Mouse (Mus musculus) forebrain, embryonic 14.5 days (tissue): ENCODE measurements around the gene Zswim1. TPM values are rescaled to one million over a fixed set of nuclear protein-coding genes. Genes with fewer than 3 reads are reported as not detected.

Experiments used
- ATAC-seq: fragments of 200-750 bp; cut with Nextera tagmentation; 2 replicates; pipeline ENCODE4 v1.8.0; 2017; ENCODE audit warnings: mild to moderate bottlenecking, moderate library complexity
- DNase-seq: peaks from one replicate; pipeline ENCODE4 v3.0.0-alpha.2; 2015; ENCODE audit warnings: low spot score
- H3K27ac ChIP-seq: fragments of 300-500 bp; sonication (generic); 2 replicates; pipeline ENCODE4 v1.5.1; 2014; ENCODE audit warnings: low read depth, mild to moderate bottlenecking, control low read depth, low read length, moderate library complexity
- H3K27me3 ChIP-seq: fragments of 300-500 bp; sonication (generic); replicated peaks from 2 replicates; pipeline ENCODE4 v1.6.1; 2014; ENCODE audit warnings: low read length, control low read depth, mixed read lengths; ENCODE audit not compliant: control insufficient read depth, insufficient read depth
- H3K36me3 ChIP-seq: fragments of 300-500 bp; sonication (generic); 2 replicates; pipeline ENCODE4 v1.6.1; 2014; ENCODE audit warnings: low read length, control low read depth; ENCODE audit not compliant: control insufficient read depth, insufficient read depth
- H3K4me1 ChIP-seq: fragments of 300-500 bp; sonication (generic); 2 replicates; pipeline ENCODE4 v1.6.1; 2014; ENCODE audit warnings: antibody characterized with exemption, low read length, control low read depth; ENCODE audit not compliant: control insufficient read depth, insufficient read depth
- H3K4me2 ChIP-seq: fragments of 300-500 bp; sonication (generic); 2 replicates; pipeline ENCODE4 v1.6.1; 2014; ENCODE audit warnings: mild to moderate bottlenecking, control low read depth, low read length
- H3K4me3 ChIP-seq: fragments of 300-500 bp; sonication (generic); 2 replicates; pipeline ENCODE4 v1.5.1; 2014; ENCODE audit warnings: low read depth, low read length, control low read depth
- H3K9ac ChIP-seq: fragments of 300-500 bp; sonication (generic); 2 replicates; pipeline ENCODE4 v1.6.1; 2014; ENCODE audit warnings: mild to moderate bottlenecking, low read length, control low read depth, moderate library complexity
- H3K9me3 ChIP-seq: fragments of 300-500 bp; sonication (generic); replicated peaks from 2 replicates; pipeline ENCODE4 v1.6.1; 2016; ENCODE audit warnings: low read length, control low read depth, mixed read lengths; ENCODE audit not compliant: control insufficient read depth
- WGBS: fragments of 180-500 bp; shearing (Covaris S2); extraction: QIAGEN DNeasy Blood & Tissue Kit; methylation state at CpG from one replicate; pipeline ENCODE4 v1.1.7; 2014; 5-methylcytosine and 5-hydroxymethylcytosine counted together
- polyA plus RNA-seq: library from polyadenylated mRNA; unstranded; fragments of >200 nt; fragmentation: Nextera tagmentation; extraction: Ambion mirVana; gene quantifications from 2 replicates; pipeline ENCODE4 v1.2.1, GENCODE M21; 2014

Zswim1 gene
- polyA plus RNA-seq: 19.5 and 23.5 TPM in 2 replicates

DNA sequence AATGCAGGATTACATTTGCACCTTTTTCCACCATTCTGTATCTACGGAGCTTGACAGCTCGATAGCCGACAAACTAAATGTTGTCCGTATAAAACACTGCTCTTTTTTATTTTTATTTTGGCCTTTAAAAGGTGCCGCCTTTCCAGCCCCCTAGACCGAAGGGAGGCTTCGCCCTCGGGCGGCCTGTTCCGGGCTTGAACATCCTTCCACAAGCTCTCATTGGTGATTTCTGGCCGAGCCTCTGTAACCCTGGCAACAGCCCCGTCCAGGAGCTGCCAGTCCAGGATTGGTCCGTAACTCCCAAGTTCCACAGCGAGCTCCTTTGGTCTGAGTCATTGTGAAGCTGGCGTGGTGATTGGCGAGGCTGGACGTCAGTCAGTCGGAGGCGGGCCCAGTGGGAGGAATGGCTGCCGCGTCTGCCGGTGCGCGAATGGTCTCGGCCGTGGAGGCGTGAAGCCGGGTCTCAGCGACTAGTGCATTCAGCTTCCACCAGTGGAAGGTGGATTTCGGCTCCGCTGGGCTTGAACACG is at the start of gene Zswim1:
Zswim1 (plus strand) TSS at position 51 of the 530 bp plus-strand sequence.
- Histone ChIP-seq H3K4me3 (peak within 1 kb of the TSS; percentile 71), H3K9ac (peak within 1 kb of the TSS; percentile 77), H3K36me3 (peaks cover 50% of the 10 kb centered on the region), H3K27me3 (no peaks in the 10 kb centered on the region), H3K4me2 (peak within 1 kb of the TSS; percentile 58), H3K27ac (peak within 1 kb of the TSS; percentile 92), H3K4me1 (peaks cover 9% of the 10 kb centered on the region; the same call in 1 of the 2 replicates), H3K9me3 (no peaks in the 10 kb centered on the region)
- ATAC-seq (peak; percentile 100), DNase-seq (peak; percentile 99)
- WGBS: under 1% methylated on average over 32 of the region's 32 CpGs

- H3K4me3 ChIP-seq: no peak overlapping the region
- H3K4me2 ChIP-seq: no peak overlapping the region
- no peak overlapping the region for H3K9ac ChIP-seq
- WGBS: 78% methylated on average over 14 of the region's 14 CpGs
- H3K36me3 ChIP-seq: peaks cover 15% of the 10 kb centered on the region
- H3K27ac ChIP-seq: no peak overlapping the region
- no peaks in the 10 kb centered on the region for H3K27me3 ChIP-seq
- no peaks in the 10 kb centered on the region for H3K9me3 ChIP-seq
- H3K4me1 ChIP-seq: peaks cover 20% of the 10 kb centered on the region
- DNase-seq: no peak
- no peak for ATAC-seq
Observed at GRCm38 (mm10) chr2:164773229-164773988, 49.1 kb upstream of the Zswim1 start.

DNA sequence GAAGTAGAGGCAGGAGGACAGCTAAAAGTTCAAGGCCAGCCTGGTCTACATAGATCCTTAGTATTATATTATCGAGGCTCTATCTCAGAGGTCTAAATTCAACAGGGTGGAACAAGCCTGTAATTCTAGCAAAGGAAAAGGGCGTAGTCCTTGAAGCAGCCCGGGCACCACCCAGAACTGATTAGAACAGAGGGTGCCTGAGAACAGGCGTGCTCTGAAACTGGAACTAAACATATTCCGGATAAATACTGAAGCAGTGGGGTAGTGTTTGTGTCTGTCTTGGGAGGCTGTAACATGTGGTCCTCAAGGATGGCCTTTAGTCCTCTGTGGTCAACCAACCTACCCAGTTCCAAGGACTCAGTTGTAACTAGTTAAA is 48.5 kb upstream of the Zswim1 start:
- Histone ChIP-seq H3K9me3 (no peaks in the 10 kb centered on the region), H3K4me3 (no peak overlapping the region), H3K4me1 (peaks cover 20% of the 10 kb centered on the region), H3K27ac (no peak overlapping the region), H3K9ac (no peak overlapping the region), H3K27me3 (no peaks in the 10 kb centered on the region), H3K36me3 (peaks cover 15% of the 10 kb centered on the region), H3K4me2 (no peak overlapping the region)
- ATAC-seq (no peak), DNase-seq (no peak)
- WGBS: 88% methylated on average over 5 of the region's 5 CpGs

GRCm38 (mm10) chr2:164776130-164776529 is 46.4 kb upstream of the Zswim1 start:
- H3K9me3 ChIP-seq: no peaks in the 10 kb centered on the region
- DNase-seq: no peak
- no peak overlapping the region for H3K4me2 ChIP-seq
- ATAC-seq: no peak
- WGBS: 92% methylated on average over 6 of the region's 6 CpGs
- H3K4me3 ChIP-seq: no peak overlapping the region
- no peaks in the 10 kb centered on the region for H3K27me3 ChIP-seq
- H3K4me1 ChIP-seq: peaks cover 8% of the 10 kb centered on the region
- H3K27ac ChIP-seq: no peak overlapping the region
- H3K36me3 ChIP-seq: peaks cover 15% of the 10 kb centered on the region
- H3K9ac ChIP-seq: no peak overlapping the region

DNA sequence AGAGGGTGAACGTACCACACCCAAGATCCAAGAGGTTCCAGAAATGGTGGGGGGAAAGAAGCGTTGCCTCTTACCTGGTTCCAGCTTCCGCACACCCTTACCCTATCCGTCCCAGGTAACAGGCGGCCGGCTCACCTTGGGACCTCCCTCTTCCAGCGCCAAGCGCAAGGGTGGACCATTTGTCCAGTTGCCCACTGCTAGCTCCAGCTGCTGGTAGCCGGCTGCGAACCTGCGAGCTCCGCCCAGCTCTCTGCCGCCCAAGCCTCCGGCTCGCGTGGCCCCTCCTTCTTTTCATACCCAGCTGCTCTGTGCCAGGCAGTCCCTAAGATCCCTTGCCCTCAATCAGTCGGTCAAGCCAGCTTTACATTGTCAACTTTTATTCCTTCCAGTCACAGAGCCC is 45.7 kb upstream of the Zswim1 start:
- DNase-seq (no peak), ATAC-seq (no peak)
- H3K9me3 ChIP-seq: no peaks in the 10 kb centered on the region
- H3K36me3 ChIP-seq: peaks cover 10% of the 10 kb centered on the region
- 69% methylated on average over 17 of the region's 17 CpGs for WGBS
- H3K27me3 ChIP-seq: no peaks in the 10 kb centered on the region
- H3K4me1 ChIP-seq: peaks cover 3% of the 10 kb centered on the region; the same call in 1 of the 2 replicates
- no peak overlapping the region for H3K4me2 ChIP-seq
- no peak overlapping the region for H3K27ac ChIP-seq
- H3K4me3 ChIP-seq: no peak overlapping the region
- H3K9ac ChIP-seq: no peak overlapping the region

- Histone ChIP-seq H3K27me3 (no peaks in the 10 kb centered on the region), H3K4me1 (no peaks in the 10 kb centered on the region), H3K36me3 (peaks cover 4% of the 10 kb centered on the region; the same call in 1 of the 2 replicates), H3K9ac (no peak overlapping the region), H3K27ac (no peak overlapping the region), H3K4me3 (no peak overlapping the region), H3K4me2 (no peak overlapping the region), H3K9me3 (no peaks in the 10 kb centered on the region)
- DNase-seq (no peak), ATAC-seq (no peak)
- 81% methylated on average over 30 of the region's 30 CpGs for WGBS
Observed at GRCm38 (mm10) chr2:164777246-164778014, 45.1 kb upstream of the Zswim1 start.

- H3K4me2 ChIP-seq: no peak overlapping the region
- H3K4me3 ChIP-seq: no peak overlapping the region
- WGBS: 92% methylated on average over 11 of the region's 11 CpGs
- peaks cover 2% of the 10 kb centered on the region; the same call in 1 of the 2 replicates for H3K36me3 ChIP-seq
- no peaks in the 10 kb centered on the region for H3K27me3 ChIP-seq
- H3K4me1 ChIP-seq: no peaks in the 10 kb centered on the region
- H3K27ac ChIP-seq: no peak overlapping the region
- DNase-seq: no peak
- ATAC-seq: no peak
- H3K9me3 ChIP-seq: no peaks in the 10 kb centered on the region
- H3K9ac ChIP-seq: no peak overlapping the region
Observed at GRCm38 (mm10) chr2:164778015-164778287, 44.5 kb upstream of the Zswim1 start.

GRCm38 (mm10) chr2:164778809-164779208 is 43.7 kb upstream of the Zswim1 start:
- no peaks in the 10 kb centered on the region for H3K27me3 ChIP-seq
- no peak overlapping the region for H3K27ac ChIP-seq
- H3K4me3 ChIP-seq: no peak overlapping the region
- no peaks in the 10 kb centered on the region for H3K4me1 ChIP-seq
- H3K9ac ChIP-seq: no peak overlapping the region
- ATAC-seq: no peak
- DNase-seq: no peak
- H3K4me2 ChIP-seq: no peak overlapping the region
- 88% methylated on average over 7 of the region's 7 CpGs for WGBS
- H3K36me3 ChIP-seq: no peaks in the 10 kb centered on the region
- no peaks in the 10 kb centered on the region for H3K9me3 ChIP-seq
